Mouse (Mus musculus): ENCODE data around the gene Bcan.

- TF ChIP-seq CTCF (IDR thresholded peaks at IDR 0.05; ENCODE audit: borderline replicate concordance, control insufficient read depth, extremely low read depth, insufficient read depth, low read length, poor library complexity) (no peak), POLR2A (IDR thresholded peaks at IDR 0.05; ENCODE audit: control insufficient read depth, extremely low read depth, insufficient read depth, low read length, poor library complexity) (no peak)
These were observed 17.0 kb downstream of the Bcan start for GRCm38 (mm10) chr3:87982836-87983601.

Measured in thymus, adult 2 months (tissue).